Mouse (Mus musculus) left cerebral cortex, adult 2 months (tissue): Measurements from ENCODE around the gene Cd96. TPM values are rescaled to one million over a fixed set of nuclear protein-coding genes. Genes with fewer than 3 reads are reported as not detected.
A peak's percentile ranks its signal among the peaks of the same experiment; 100 is the strongest.

Source experiments
- DNase-seq, 2 experiments: peaks; one replicate each; pipeline ENCODE4 v3.0.0; 2021 to 2022; ENCODE audit warnings: low spot score in 2 of 2, mixed read lengths in 1 of 2; ENCODE audit errors: extremely low spot score in 1 of 2
- H3K27ac ChIP-seq: fragments of 200-600 bp; 2 replicates; pipeline ENCODE4 v1.8.1; 2022
- H3K4me3 ChIP-seq: fragments of 200-600 bp; 2 replicates; pipeline ENCODE4 v1.8.1; 2022
- CTCF ChIP-seq: fragments of 200-600 bp; IDR thresholded peaks from 2 replicates; pipeline ENCODE4 v1.8.1; 2022; ENCODE audit warnings: antibody characterized with exemption, mild to moderate bottlenecking, moderate library complexity
- intact Hi-C: fragments of 180-260 bp; cut with DNase I; formaldehyde crosslinking; loops from one replicate; pipeline ENCODE4 v1.15.1; 2025
- total RNA-seq, 2 experiments: library from RNA; stranded (reverse); gene quantifications; 2 replicates each; pipeline ENCODE4 v1.2.3; 2021

Cd96 gene
- total RNA-seq, 2 experiments from 2014 or later: 0.26 TPM; not detected in 1

- intact Hi-C loops: no loop called here
- Histone ChIP-seq H3K4me3 (no peak overlapping the region), H3K27ac (no peak overlapping the region)
- TF ChIP-seq CTCF: no peak
- no peak for DNase-seq
Measured at GRCm38 (mm10) chr16:46107431-46107830, 12.6 kb downstream of the Cd96 start.

GRCm38 (mm10) chr16:46104491-46104890 is 15.6 kb downstream of the Cd96 start:
- Histone ChIP-seq H3K27ac (no peak overlapping the region), H3K4me3 (no peak overlapping the region)
- no peak for DNase-seq
- TF ChIP-seq CTCF: no peak
- intact Hi-C loops: no loop called here

DNA sequence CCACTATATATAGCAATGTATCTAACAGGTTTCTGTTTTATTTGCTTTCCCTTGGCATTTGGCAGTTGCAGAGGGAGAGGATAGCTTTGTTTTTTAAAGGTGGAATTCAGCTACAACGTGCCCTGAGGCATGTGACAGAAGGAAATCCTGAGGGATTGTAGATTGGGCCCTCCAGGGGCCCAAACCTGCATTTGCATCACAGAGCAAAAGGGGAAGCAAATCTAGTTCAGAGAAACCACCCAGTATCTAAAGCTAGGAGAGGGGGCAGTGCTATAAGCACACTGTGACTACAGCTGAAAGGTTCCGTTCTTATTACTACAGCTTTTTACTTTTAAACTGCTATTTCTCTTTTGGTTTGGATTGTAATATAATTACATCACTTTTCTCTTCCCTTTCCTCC is 18.3 kb downstream of the Cd96 start:
- no peak overlapping the region for H3K27ac ChIP-seq
- TF ChIP-seq CTCF: no peak
- intact Hi-C loops: no loop called here
- no peak for DNase-seq
- no peak overlapping the region for H3K4me3 ChIP-seq

DNA sequence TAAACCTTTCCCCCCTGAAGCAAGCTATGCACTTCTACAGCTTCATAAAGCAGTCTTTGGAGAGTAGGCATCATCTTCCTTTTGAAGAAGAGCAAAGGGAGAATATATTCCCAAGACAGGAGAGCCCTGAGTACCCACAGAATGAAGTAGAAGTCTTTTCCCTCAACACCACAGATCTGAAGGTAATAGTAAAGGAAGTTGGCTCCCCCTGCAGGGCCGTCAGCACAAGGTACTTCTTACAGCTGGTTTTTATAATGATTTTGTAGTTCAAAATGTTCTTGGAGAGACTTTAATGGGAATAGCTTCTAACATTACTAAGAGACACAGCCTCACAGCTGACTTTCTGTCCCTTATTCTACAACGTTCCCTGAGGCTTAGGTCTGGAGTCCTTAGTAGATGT is 19.8 kb downstream of the Cd96 start:
- TF ChIP-seq CTCF: peak; percentile 59
- Histone ChIP-seq H3K4me3 (no peak overlapping the region), H3K27ac (no peak overlapping the region)
- intact Hi-C loops: no loop called here
- DNase-seq: peak in 1 of 2 experiments; percentile 40

- TF ChIP-seq CTCF: no peak
- Histone ChIP-seq H3K4me3 (no peak overlapping the region), H3K27ac (no peak overlapping the region)
- intact Hi-C loops: loop anchor here (5.0 kb wide), 1 partner anchor 105 kb away; no protein-coding TSS in a partner anchor
- no peak for DNase-seq
Measured at GRCm38 (mm10) chr16:46097421-46097820, 22.6 kb downstream of the Cd96 start.

GRCm38 (mm10) chr16:46094478-46094877 is 25.6 kb downstream of the Cd96 start:
- no peak for TF ChIP-seq CTCF
- peak in 1 of 2 experiments; percentile 14 for DNase-seq
- Histone ChIP-seq H3K4me3 (no peak overlapping the region), H3K27ac (no peak overlapping the region)
- intact Hi-C loops: no loop called here

- no peak for DNase-seq
- no peak overlapping the region for H3K4me3 ChIP-seq
- intact Hi-C loops: no loop called here
- H3K27ac ChIP-seq: no peak overlapping the region
- no peak for TF ChIP-seq CTCF
Measured at GRCm38 (mm10) chr16:46092935-46093334, 27.1 kb downstream of the Cd96 start.

DNA sequence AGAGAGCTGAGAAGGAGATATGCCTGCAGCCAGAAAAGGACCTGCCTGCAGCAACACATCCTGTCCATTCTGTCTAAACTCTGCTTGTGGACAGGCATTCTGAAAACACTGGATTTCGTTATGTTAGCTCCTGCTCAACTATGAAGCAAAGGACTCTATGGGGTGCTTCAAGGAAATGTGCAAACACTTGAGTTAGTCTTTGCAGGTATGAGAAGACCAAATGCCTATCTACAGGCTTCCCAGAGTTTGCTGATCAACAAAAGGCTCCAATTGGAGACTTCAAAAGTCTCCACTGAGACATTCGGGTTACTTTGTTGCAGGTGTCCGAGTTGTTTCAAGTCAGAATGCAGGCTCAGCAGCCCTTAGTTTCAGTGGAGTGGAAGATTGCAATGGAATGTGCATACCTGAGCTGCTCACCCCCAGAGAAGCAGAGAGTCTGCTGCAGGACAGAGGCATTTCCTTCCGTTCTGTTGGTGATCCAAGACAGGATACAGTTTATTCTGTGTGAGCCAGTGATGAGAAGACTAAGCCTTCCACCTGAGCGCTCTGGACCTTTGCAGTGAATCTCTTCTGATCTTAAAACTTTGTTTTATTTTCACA is 33.1 kb downstream of the Cd96 start:
- DNase-seq: no peak
- intact Hi-C loops: no loop called here
- no peak overlapping the region for H3K27ac ChIP-seq
- TF ChIP-seq CTCF: no peak
- no peak overlapping the region for H3K4me3 ChIP-seq

DNA sequence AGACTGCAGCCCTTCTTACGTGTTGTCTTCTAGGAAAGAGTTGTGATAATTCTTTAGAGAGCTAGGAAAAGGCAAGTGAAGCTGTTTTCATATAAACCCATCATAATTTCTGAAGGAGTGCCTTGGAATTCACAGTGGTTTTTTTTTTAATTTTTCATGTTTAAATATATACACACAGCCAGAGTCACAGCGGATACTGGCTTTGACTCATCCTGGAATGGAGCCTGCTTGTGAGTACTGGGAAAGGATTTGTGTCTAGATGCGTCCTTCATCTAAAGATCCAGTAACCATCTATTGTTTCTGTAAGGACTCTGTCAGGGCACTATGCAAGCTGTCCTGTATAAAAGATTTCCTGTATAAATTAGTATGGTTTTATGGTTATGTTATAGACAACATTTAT is 52.1 kb downstream of the Cd96 start:
- intact Hi-C loops: no loop called here
- no peak for DNase-seq
- H3K27ac ChIP-seq: no peak overlapping the region
- no peak overlapping the region for H3K4me3 ChIP-seq
- TF ChIP-seq CTCF: no peak

GRCm38 (mm10) chr16:46063278-46063677 is 56.8 kb downstream of the Cd96 start:
- intact Hi-C loops: no loop called here
- no peak for DNase-seq

GRCm38 (mm10) chr16:46046906-46047305 is 73.1 kb downstream of the Cd96 start:
- Histone ChIP-seq H3K4me3 (no peak overlapping the region), H3K27ac (no peak overlapping the region)
- no peak for TF ChIP-seq CTCF
- intact Hi-C loops: no loop called here
- DNase-seq: no peak

More at GRCm38 (mm10) chr16:46063278-46063677, 56.8 kb downstream of the Cd96 start:
- H3K27ac ChIP-seq: no peak overlapping the region
- no peak for TF ChIP-seq CTCF
- H3K4me3 ChIP-seq: no peak overlapping the region

DNA sequence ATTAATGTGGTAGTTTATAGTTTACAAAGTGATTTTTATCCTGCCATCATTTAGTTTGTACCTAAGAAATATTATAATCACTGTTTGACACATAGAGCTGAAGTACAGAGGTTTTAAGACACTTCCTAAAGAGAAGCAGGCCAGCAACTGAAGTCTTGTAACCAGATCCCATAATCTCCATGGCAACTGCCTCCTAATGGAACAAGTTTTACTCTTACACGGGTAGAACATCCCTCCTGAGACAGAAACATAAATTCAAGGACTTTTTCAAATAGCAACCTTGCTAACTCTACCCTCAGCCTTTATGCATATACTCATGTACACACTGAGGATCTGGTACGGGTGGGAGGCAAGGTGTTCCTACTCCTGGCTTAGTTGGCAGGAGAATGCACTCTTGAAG is 83.8 kb downstream of the Cd96 start:
- Histone ChIP-seq H3K4me3 (no peak overlapping the region), H3K27ac (no peak overlapping the region)
- DNase-seq: no peak
- intact Hi-C loops: no loop called here
- no peak for TF ChIP-seq CTCF

- Histone ChIP-seq H3K4me3 (no peak overlapping the region), H3K27ac (no peak overlapping the region)
- no peak for DNase-seq
- intact Hi-C loops: no loop called here
- TF ChIP-seq CTCF: no peak
Measured at GRCm38 (mm10) chr16:46033896-46034295, 86.2 kb downstream of the Cd96 start.
